Mouse (Mus musculus) gastrocnemius, postnatal 25 days (tissue): Measurements from ENCODE around the gene Ccr5. TPM values are rescaled to one million over a fixed set of nuclear protein-coding genes. Genes with fewer than 3 reads are reported as not detected.
"Not testable (repeated sequence)": the region's sequence is repeated elsewhere in the genome, so short reads cannot be mapped to it uniquely, and the experiment has no call there.

Experiments used
- DNase-seq: peaks from one replicate; pipeline ENCODE4 v3.0.0; 2022
- long read RNA-seq, 2 experiments: library from polyadenylated mRNA; stranded (forward); transcript quantifications; one replicate each; pipeline ENCODE4 v2.0.0; 2021
- total RNA-seq, 2 experiments: library from RNA; stranded (reverse); gene quantifications; 1 replicate in 1 of 2; 2 replicates in 1 of 2; pipeline ENCODE4 v1.2.3; 2021

Ccr5 gene
- 1 to 10 TPM in 1 of 2 experiments, under 1 TPM in 1; 0.72 to 1.2 TPM for total RNA-seq
- long read RNA-seq, experiment 1 = 0 reads
- long read RNA-seq, experiment 2 = 0 reads

DNA sequence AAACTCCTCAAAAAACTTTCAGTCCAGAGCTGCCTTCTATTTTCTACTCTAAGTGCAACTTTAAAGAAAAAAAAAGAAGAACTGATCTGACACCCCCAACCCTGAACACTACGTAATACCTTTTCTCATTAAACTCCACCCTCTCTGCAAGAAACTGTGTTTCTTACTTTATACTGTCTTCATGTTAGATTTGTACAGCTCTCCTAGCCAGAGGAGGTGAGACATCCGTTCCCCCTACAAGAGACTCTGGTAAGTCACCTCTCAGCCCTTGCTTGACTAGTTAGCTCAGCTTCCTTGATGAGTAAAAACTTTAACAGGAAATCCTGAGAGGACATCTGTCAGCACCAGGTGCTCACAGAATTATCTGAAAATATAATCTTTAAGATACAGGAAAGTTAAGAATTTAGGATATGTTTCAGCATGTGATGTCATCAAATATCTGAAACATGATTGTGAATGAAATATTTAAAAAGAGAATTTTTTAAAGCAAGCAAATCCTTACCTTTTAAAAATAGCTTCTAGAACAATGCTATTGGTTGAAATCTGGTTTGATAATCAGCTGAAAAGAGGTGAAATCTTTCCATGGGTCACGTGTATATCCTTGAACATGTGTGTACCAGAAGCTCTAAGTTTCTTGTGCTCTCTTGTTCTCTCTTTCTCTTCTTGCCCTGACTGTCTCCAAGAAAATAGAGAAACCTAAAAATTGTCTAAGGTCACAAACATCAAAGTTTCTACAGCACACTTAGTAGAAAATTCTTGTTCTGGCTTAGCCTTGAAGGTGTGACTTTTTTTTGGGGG lies at the start of gene Ccr5:
Gene Ccr5, plus strand, starts transcription at position 157 of the 798 bp plus-strand sequence.
- DNase-seq = no peak

GRCm38 (mm10) chr9:124079803-124080202 lies 41.5 kb upstream of the Ccr5 start:
- no peak for DNase-seq

- DNase-seq = not testable (repeated sequence)
Measured at GRCm38 (mm10) chr9:124080471-124080870, 40.9 kb upstream of the Ccr5 start.

DNA sequence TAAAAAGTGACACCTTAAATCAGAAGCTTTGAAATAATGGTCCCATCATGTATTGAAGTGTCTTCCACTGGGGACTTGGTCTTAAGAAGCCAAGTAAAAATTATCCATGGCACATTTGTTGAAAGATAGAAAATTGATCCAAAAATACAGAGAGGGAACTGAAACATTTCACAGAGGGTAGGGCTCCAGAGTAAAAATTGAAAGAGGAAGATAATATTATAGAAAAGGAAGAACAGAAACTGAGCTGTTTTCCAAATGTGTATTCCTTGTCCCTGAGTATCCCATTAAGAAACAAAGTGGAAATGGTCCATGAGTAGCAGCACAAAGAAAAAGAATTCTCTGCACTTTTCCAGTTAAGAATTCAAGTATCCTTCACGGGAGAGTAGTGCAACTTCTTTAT lies 30.9 kb upstream of the Ccr5 start:
- no peak for DNase-seq

DNA sequence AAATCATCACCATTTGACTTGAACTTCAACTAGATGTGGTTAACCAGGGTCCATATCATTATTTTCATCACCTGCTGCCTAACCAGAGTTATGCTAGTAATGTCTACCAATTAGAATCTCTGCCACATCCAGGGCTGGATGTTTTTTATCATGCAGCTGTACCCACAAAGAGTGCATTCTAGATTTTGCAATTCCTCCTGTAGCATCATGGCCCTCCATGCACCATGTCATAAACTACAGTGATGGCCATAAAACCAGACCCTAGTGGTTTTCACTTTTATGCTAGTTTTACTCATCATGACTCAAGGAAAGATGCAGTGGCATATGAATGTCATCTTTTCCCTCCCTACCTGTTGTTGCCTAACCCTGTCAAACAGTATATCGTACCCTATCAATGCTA lies 22.2 kb upstream of the Ccr5 start:
- no peak for DNase-seq

DNA sequence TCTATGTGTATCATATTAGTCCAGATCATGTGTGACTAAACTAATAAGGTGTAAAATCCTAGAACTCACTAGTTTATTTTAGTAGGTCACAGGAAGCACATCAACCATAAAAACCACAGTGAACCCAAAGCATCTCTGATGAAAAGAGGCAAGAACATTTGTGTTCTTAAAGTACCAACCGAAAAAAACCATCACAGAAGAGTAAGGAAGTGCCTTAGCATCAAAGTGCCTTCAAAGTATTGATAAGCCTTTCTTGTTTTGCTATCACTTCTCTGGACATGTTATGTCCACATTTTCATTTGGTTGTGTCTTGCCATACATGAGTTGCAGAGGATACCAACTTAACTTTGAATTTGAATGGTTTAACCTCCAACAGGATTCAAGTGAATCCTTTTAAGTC lies 21.0 kb upstream of the Ccr5 start:
- no peak for DNase-seq

DNA sequence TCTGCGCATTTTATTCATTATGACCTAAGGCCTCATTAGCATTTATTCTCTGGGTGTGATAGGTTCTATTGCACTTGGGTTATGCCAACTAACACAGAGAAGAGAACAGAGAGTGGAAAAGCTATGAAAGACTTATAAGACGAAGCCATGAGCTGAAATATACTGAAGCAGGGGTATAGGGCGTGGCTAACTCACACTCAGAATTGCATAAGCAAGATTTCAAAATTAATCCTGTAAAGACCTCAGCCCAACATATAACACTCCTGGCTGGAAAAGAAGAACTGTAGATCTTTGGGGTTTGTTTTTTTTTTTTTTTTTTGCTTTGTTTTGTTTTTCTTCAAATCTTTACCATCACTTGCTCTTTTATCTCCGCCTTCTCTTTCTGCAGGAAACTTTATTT lies 19.6 kb upstream of the Ccr5 start, which contains the start of gene Ccr2:
Gene Ccr2, plus strand, starts transcription at position 228 of the 400 bp plus-strand sequence.
- DNase-seq = no peak

DNA sequence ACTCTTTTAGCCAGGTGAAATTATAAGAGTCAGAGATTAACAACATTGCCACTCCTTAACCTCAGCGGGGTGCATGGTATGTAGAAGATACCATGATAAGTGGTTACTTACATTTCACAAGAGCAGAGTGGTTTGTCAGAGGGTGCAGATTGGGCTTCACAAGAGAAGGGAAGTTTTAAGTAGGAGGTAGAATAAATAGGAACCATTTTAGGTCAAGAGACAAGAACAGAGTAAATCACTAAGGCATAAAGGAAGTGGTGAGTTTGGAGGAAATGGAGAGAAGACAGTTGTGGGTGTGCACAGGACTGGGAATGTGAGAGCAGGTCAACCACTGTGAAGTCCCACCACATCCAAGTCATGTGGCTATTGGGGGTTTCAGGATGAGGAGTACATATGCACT lies 18.1 kb upstream of the Ccr5 start:
- DNase-seq = no peak

- no peak for DNase-seq
Measured at GRCm38 (mm10) chr9:124105196-124105595, 16.1 kb upstream of the Ccr5 start.

DNA sequence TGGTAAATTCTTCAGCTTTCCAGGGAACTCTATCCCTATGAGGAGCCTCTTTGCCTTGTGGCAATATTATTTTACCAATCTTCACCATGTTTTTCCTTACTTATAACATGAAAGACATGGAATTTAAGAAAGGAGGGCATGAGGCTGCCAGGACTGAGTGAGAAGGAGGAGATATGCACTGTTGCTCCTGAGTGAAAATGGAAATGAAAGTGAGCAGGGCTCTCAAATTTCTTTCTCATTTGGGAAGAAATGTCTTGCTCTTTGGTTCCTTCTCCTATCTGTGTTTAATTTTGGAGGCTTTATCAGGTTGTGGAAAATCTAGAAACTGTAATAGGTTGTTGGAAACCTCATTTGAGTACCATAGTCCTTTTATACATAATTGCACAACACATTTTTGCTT lies 14.1 kb upstream of the Ccr5 start:
- no peak for DNase-seq

- DNase-seq = no peak
Measured at GRCm38 (mm10) chr9:124108356-124109127, 12.8 kb upstream of the Ccr5 start.

- no peak for DNase-seq
Measured at GRCm38 (mm10) chr9:124111997-124112396, 9.3 kb upstream of the Ccr5 start.

DNA sequence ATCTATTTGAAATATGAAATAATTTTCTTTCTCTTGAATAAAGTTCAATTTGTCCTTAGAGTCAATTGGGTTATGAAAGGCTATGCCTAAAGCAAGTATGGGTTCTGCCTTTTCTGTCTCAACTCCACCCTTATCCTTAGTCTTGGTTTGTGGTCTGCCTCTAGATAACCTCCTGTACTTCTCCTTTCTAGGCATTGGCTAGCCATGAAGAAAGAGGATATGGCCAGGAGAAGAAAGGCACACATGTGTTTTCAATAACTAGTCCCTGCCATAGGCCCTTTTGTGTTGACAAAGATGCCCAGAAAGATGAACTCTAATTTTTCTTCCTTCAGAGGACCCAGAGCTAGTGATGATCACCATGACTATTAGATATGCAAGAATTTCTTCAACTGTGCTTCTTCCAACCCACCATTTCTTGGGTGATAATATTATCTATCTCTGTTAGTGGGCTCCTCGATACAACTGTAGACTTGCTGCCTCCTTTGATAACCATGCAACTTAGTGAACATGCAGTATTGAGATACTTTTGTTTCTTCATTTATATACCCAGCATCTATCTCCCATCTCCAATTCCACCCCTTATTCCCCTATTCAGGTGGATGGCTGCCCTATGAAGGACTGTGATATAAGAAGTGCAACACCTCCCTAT lies 8.6 kb upstream of the Ccr5 start:
- no peak for DNase-seq

DNA sequence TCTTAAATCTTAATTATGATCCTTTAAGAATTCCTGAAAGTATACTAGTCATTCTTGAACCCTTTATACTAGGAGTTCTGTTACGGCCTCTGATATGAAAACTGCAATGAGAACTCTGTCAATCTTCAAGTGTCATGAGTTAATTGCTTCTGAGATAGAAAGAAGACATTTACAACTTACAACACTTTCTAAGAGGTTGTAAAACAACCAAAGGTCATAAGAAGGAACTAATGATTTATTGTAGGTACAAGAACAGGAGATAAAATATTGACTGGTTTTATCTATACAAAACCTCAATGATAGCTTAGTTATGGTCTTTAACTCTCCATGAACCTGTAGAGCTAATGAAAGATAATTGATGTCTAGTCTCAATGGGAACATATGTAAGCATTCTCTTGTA lies 7.6 kb upstream of the Ccr5 start:
- no peak for DNase-seq

GRCm38 (mm10) chr9:124118489-124118888 lies 2.9 kb upstream of the Ccr5 start:
- DNase-seq = no peak

GRCm38 (mm10) chr9:124125576-124125975 lies 4.2 kb downstream of the Ccr5 start:
- DNase-seq = no peak

DNA sequence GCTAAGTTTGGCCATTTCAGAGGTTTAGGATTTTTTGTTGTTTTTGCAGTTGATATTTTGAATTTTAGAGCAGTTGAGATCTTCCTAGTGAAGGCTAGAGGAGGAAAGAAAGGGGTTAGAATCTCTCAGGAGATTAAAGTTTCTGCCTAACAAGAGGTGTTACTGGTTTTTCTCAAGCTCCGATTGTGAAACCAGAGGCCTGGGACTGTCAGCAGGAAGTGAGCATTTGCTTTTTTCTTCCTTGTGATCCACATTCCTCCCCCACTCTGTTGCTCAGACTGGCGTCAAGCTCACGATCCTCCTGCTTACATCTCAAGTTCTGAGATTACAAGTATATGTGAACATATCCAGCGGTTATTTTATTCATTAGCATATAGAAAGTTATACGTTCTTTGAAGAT lies 5.0 kb downstream of the Ccr5 start:
- DNase-seq = no peak

GRCm38 (mm10) chr9:124127412-124127811 lies 6.1 kb downstream of the Ccr5 start:
- DNase-seq = no peak

DNA sequence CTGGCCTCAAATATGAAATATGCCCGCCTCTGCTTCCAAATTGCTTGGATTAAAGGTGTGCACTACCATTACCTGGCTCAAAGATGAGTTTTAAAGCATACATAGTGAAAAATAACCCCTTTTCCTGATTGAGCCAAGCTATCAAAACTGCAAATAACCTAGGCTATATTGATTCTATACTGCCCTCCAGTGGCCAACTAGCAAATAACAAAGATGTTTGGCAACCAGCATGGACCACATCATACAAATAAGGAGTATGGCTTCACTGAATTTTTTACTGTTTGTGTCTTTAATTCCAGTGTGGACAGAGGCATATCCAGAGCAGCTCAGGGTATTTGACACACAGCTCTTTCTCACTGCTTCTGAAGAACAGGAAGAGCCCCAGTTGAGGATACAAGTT lies 7.0 kb downstream of the Ccr5 start:
- no peak for DNase-seq

DNA sequence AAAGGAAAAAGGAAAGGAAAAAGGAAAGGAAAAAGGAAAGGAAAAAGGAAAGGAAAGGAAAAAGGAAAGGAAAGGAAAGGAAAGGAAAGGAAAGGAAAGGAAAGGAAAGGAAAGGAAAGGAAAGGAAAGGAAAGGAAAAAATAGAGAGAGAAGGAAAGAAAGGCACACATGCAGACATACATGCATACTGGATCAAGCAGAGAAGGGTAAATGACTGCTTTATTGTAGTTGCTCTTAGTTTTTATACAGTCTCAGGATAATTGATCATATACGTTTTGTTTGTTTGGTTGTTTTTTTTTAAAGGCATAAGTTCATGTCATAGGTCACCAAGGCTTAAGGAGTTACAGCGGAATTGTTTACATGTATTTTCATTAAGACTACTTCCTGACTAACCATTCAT lies 11.6 kb downstream of the Ccr5 start:
- DNase-seq = not testable (repeated sequence)

- DNase-seq = not testable (repeated sequence)
Measured at GRCm38 (mm10) chr9:124134919-124135318, 13.6 kb downstream of the Ccr5 start.

DNA sequence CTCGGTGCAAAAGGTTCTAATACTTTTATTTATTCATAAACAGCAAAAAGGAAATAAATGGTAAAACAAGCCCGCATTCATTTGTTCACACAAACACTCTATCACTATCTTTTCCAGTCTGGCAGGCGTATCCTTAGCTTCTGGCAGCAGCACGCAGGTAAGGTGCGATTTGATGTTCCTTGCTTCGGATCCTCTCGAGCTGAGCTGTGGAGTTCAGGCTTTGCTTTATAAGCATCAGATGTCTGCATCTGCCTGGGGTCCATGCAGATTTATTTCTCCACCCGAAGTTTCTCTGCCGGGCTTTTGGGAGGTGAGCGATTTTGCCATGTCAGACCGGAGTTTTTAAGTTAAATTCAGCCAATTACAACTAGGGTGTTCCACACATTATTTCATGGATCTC lies 16.3 kb downstream of the Ccr5 start:
- no peak for DNase-seq
